Mouse (Mus musculus) bone marrow macrophage, adult 2 months (primary cell): ENCODE measurements around the gene Padi6.
A peak's percentile ranks its signal among the peaks of the same experiment; 100 is the strongest.

Experiments used
- CTCF ChIP-seq: IDR thresholded peaks from 2 replicates; pipeline ENCODE4 v1.5.1; 2012; ENCODE audit warnings: low read depth, mild to moderate bottlenecking, low read length, moderate library complexity
- POLR2A ChIP-seq: IDR thresholded peaks from 2 replicates; pipeline ENCODE4 v1.6.1; 2012; ENCODE audit warnings: mild to moderate bottlenecking, low read depth, low read length, borderline replicate concordance

- peak; percentile 59 for TF ChIP-seq CTCF
- no peak for TF ChIP-seq POLR2A
Observed at GRCm38 (mm10) chr4:140679723-140680380, 62.6 kb downstream of the Padi6 start.
